Mouse (Mus musculus) spleen, adult 2 months (tissue): ENCODE results near the gene Frat2.

Source experiments
- CTCF ChIP-seq: fragments of 200-500 bp; IDR thresholded peaks from 2 replicates; pipeline ENCODE4 v1.5.1; 2011; ENCODE audit warnings: mild to moderate bottlenecking, inconsistent platforms; ENCODE audit not compliant: insufficient read depth, insufficient read length, insufficient replicate concordance; ENCODE audit errors: extremely low read depth
- POLR2A ChIP-seq: fragments of 200-500 bp; IDR thresholded peaks from 2 replicates; pipeline ENCODE4 v1.6.1; 2011; ENCODE audit warnings: low read depth, low read length, inconsistent platforms

GRCm38 (mm10) chr19:41883882-41884281, 36.0 kb upstream of the Frat2 start:
- TF ChIP-seq CTCF: no peak
- no peak for TF ChIP-seq POLR2A
